Mouse (Mus musculus) CH12.LX (cell line): ENCODE measurements at regions not wholly inside any gene's neighbourhood (a gene's known extent, or its start where the extent isn't known, plus 50 kb on each side); places are given as distances from the start of the nearest gene placed in this dataset.

Experiments used
- DNase-seq: peaks from one replicate; pipeline ENCODE4 v3.0.0-alpha.2; 2013; ENCODE audit errors: extremely low read depth
- H3K27ac ChIP-seq: 2 replicates; pipeline ENCODE4 v1.5.1; 2012; ENCODE audit warnings: low read depth, mild to moderate bottlenecking, control low read depth, moderate library complexity; ENCODE audit not compliant: insufficient read depth
- H3K27me3 ChIP-seq: replicated peaks from 2 replicates; pipeline ENCODE3; 2012; ENCODE audit warnings: inconsistent platforms
- H3K36me3 ChIP-seq, 2 experiments: replicated peaks in 1 of 2; 2 replicates each; pipeline versions ENCODE3 to v1.6.1; 2012; ENCODE audit warnings: inconsistent platforms in 1 of 2, low read length in 1 of 2, mild to moderate bottlenecking in 1 of 2, mixed read lengths in 1 of 2, moderate library complexity in 1 of 2; ENCODE audit not compliant: control insufficient read depth in 1 of 2, insufficient read depth in 1 of 2
- H3K4me1 ChIP-seq, 2 experiments: 2 replicates each; pipeline ENCODE4 v1.6.1; 2012; ENCODE audit warnings: inconsistent platforms in 1 of 2, moderate library complexity in 1 of 2; ENCODE audit not compliant: insufficient read depth in 2 of 2, control insufficient read depth in 1 of 2
- H3K4me2 ChIP-seq: 2 replicates; pipeline ENCODE4 v1.6.1; 2012; ENCODE audit warnings: low read depth, mild to moderate bottlenecking, control low read depth; ENCODE audit not compliant: poor library complexity, insufficient read depth, severe bottlenecking
- H3K4me3 ChIP-seq, 3 experiments: fragments of 150-350 bp in 1 of 3; sonication (generic) in 1 of 3; replicated peaks in 1 of 3; 2 replicates each; pipeline versions ENCODE3 to v1.5.1; 2011 to 2012; ENCODE audit warnings: low read depth in 2 of 3, low read length in 2 of 3, mild to moderate bottlenecking in 2 of 3, moderate library complexity in 2 of 3, control low read depth in 1 of 3, improper control_type of control experiment in 1 of 3, inconsistent platforms in 1 of 3, mixed read lengths in 1 of 3; ENCODE audit not compliant: poor library complexity in 1 of 3
- H3K79me2 ChIP-seq: replicated peaks from 2 replicates; pipeline ENCODE4 v1.6.1; 2012; ENCODE audit warnings: mild to moderate bottlenecking, moderate library complexity; ENCODE audit not compliant: control insufficient read depth, poor library complexity, insufficient read depth, severe bottlenecking; ENCODE audit errors: extremely low read depth
- H3K9ac ChIP-seq: 2 replicates; pipeline ENCODE4 v1.6.1; 2012; ENCODE audit warnings: low read depth, mild to moderate bottlenecking, control low read depth, moderate library complexity; ENCODE audit not compliant: insufficient read depth
- H3K9me3 ChIP-seq: replicated peaks from 2 replicates; pipeline ENCODE3; 2012; ENCODE audit warnings: low read length, inconsistent platforms, mixed read lengths
- BHLHE40 ChIP-seq: IDR thresholded peaks from 2 replicates; pipeline ENCODE4 v1.6.1; 2011; ENCODE audit warnings: mild to moderate bottlenecking, low read depth, low read length, improper control_type of control experiment
- CHD2 ChIP-seq: IDR thresholded peaks from 2 replicates; pipeline ENCODE4 v1.6.1; 2011; ENCODE audit warnings: low read length, improper control_type of control experiment
- E2F4 ChIP-seq: IDR thresholded peaks from 2 replicates; pipeline ENCODE4 v1.6.1; 2011; ENCODE audit warnings: low read depth, low read length, improper control_type of control experiment; ENCODE audit not compliant: insufficient replicate concordance
- EP300 ChIP-seq: IDR thresholded peaks from 2 replicates; pipeline ENCODE4 v1.6.1; 2011; ENCODE audit warnings: low read length, improper control_type of control experiment
- ETS1 ChIP-seq: conservative IDR thresholded peaks from 2 replicates; pipeline ENCODE4 v1.6.1; 2012; ENCODE audit warnings: low read depth, mild to moderate bottlenecking, inconsistent platforms, low read length, improper control_type of control experiment, moderate library complexity
- GABPA ChIP-seq: IDR thresholded peaks from 2 replicates; pipeline ENCODE4 v1.6.1; 2012; ENCODE audit warnings: low read depth, low read length, improper control_type of control experiment, inconsistent platforms; ENCODE audit not compliant: insufficient replicate concordance
- IRF4 ChIP-seq: IDR thresholded peaks from 2 replicates; pipeline ENCODE4 v1.6.1; 2014; ENCODE audit warnings: low read depth, mild to moderate bottlenecking, inconsistent platforms, low read length, improper control_type of control experiment
- JUN ChIP-seq: IDR thresholded peaks from 2 replicates; pipeline ENCODE4 v1.6.1; 2011; ENCODE audit warnings: low read depth, mild to moderate bottlenecking, low read length, improper control_type of control experiment, moderate library complexity; ENCODE audit not compliant: insufficient read depth
- KAT2A ChIP-seq: IDR thresholded peaks from 2 replicates; pipeline ENCODE4 v1.6.1; 2012; ENCODE audit warnings: low read length, improper control_type of control experiment, inconsistent platforms; ENCODE audit not compliant: insufficient replicate concordance
- MAX ChIP-seq: IDR thresholded peaks from 2 replicates; pipeline ENCODE4 v1.6.1; 2011; ENCODE audit warnings: low read length, improper control_type of control experiment
- MYC ChIP-seq: IDR thresholded peaks from 2 replicates; pipeline ENCODE4 v1.6.1; 2011; ENCODE audit warnings: low read depth, mild to moderate bottlenecking, improper control_type of control experiment, low read length
- NRF1 ChIP-seq: IDR thresholded peaks from 2 replicates; pipeline ENCODE4 v1.6.1; 2014; ENCODE audit warnings: low read depth, mild to moderate bottlenecking, inconsistent platforms, low read length, improper control_type of control experiment, moderate library complexity
- POLR2A ChIP-seq: IDR thresholded peaks from 2 replicates; pipeline ENCODE4 v1.6.1; 2011; ENCODE audit warnings: low read depth, mild to moderate bottlenecking, improper control_type of control experiment, low read length
- RAD21 ChIP-seq: IDR thresholded peaks from 2 replicates; pipeline ENCODE4 v1.6.1; 2011; ENCODE audit warnings: low read depth, mild to moderate bottlenecking, low read length, improper control_type of control experiment, moderate library complexity
- RCOR1 ChIP-seq: conservative IDR thresholded peaks from 2 replicates; pipeline ENCODE4 v1.6.1; 2012; ENCODE audit warnings: low read depth, mild to moderate bottlenecking, inconsistent platforms, low read length, improper control_type of control experiment
- SMC3 ChIP-seq: IDR thresholded peaks from 2 replicates; pipeline ENCODE4 v1.6.1; 2011; ENCODE audit warnings: low read depth, low read length, improper control_type of control experiment
- TBP ChIP-seq: conservative IDR thresholded peaks from 2 replicates; pipeline ENCODE4 v1.6.1; 2011; ENCODE audit warnings: low read depth, low read length, improper control_type of control experiment
- ZC3H11A ChIP-seq: IDR thresholded peaks from 2 replicates; pipeline ENCODE4 v1.6.1; 2012; ENCODE audit warnings: low read depth, mild to moderate bottlenecking, inconsistent platforms, low read length, improper control_type of control experiment
- ZKSCAN1 ChIP-seq: IDR thresholded peaks from 2 replicates; pipeline ENCODE4 v1.6.1; 2012; ENCODE audit warnings: low read depth, inconsistent platforms, low read length, improper control_type of control experiment, borderline replicate concordance
- ZMIZ1 ChIP-seq: IDR thresholded peaks from 2 replicates; pipeline ENCODE4 v1.6.1; 2012; ENCODE audit warnings: low read depth, mild to moderate bottlenecking, inconsistent platforms, low read length, improper control_type of control experiment
- ZNF384 ChIP-seq: IDR thresholded peaks from 2 replicates; pipeline ENCODE4 v1.6.1; 2012; ENCODE audit warnings: low read depth, low read length, improper control_type of control experiment, inconsistent platforms
- dilution Hi-C: fragments of 300-500 bp; cut with MboI; formaldehyde crosslinking; loops from 2 replicates; pipeline ENCODE4 v1.14.3; 2020; ENCODE audit warnings: low sequenced_read_pairs; ENCODE audit not compliant: extremely low pct_unique_long_range_greater_than_20kb, extremely low pct_ligation_motif_present
- in situ Hi-C: fragments of 300-500 bp; cut with MboI; formaldehyde crosslinking; loops from 3 replicates; pipeline ENCODE4 v1.14.3; 2019; ENCODE audit warnings: low sequenced_read_pairs, low pct_ligation_motif_present, low pct_unique_long_range_greater_than_20kb, mixed read lengths

DNA sequence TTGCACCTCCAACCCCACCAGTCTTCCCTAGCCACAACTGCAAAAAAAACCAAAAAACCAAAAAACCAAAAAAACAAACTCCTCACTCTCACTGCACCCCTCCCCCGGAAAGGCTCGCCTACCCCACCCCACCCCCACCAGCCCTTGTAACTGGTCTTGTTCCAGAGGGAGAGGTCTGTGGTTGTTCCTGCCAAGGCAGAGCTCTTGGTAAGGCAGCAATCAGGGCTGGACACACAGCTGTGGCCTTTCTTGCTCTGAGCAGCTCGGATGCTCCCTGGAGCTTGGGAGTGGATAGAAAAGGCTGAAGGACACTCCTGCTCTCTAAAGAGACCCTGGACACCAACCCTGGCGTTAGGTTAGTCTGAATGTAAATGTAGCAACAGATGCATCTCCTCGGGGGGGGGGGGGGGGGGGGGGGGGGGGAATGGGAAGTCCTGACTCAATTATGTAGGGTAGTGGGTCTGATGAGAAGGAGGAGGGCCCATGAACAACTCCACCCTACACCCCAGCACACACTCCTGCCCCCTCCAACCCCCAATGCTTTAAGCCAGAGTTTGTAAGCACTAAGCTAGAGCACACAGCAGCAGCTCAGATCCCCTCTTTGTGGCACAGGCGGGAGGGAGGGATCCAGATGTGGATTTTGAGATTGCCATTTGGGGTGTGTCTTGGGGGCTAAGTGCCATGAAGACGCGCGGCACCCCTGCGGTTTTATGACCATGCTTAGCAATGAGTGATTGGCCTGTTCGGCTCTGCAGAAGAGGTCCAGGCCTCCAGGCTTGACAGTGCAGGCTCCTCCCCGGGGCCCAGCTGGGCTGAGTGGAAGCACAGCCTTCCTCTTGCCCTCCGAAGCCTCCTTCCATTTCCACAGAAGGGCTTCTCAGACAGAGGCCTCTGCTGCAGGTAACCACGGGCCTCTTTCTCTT is 121.0 kb upstream of the Dynlrb2 start:
- in situ Hi-C loops: no loop called here
- H3K4me3 ChIP-seq: no peak overlapping the region
- no peak overlapping the region for H3K27ac ChIP-seq
- no peak for DNase-seq
- TF ChIP-seq MYC: no peak
- no peak for TF ChIP-seq CHD2
- TF ChIP-seq IRF4: no peak
- no peak for TF ChIP-seq POLR2A
- TF ChIP-seq MAX: no peak
- no peak for TF ChIP-seq ETS1
- TF ChIP-seq ZMIZ1: no peak
- TF ChIP-seq JUN: no peak
- H3K27me3 ChIP-seq: peaks cover 42% of the 10 kb centered on the region
- H3K4me1 ChIP-seq: no peaks in the 10 kb centered on the region
- dilution Hi-C loops: no loop called here
- no peak overlapping the region for H3K9ac ChIP-seq
- H3K79me2 ChIP-seq: no peaks in the 10 kb centered on the region
- no peak overlapping the region for H3K4me2 ChIP-seq
- no peaks in the 10 kb centered on the region for H3K36me3 ChIP-seq
- peaks cover 2% of the 10 kb centered on the region for H3K9me3 ChIP-seq

DNA sequence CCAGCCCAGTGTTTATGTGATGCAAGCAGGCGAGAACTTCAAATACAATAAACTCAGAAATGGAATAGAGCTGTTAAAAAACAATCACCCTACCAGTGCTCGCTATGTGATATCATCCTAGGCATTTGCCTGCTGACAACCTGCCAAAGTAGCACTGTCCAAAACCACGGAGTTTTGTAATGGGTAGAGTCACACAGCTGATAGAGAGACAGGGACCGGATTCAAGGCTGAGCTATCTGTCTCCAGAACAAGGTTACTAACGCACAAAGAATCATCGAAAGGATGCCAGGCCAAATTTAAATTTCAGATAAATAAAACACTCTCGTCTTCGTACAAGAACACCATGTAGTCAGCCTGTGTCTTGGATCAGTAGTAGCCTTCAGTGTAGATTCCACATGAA is 121.7 kb upstream of the Dynlrb2 start:
- H3K27me3 ChIP-seq: peaks cover 45% of the 10 kb centered on the region
- no peak overlapping the region for H3K9ac ChIP-seq
- H3K9me3 ChIP-seq: peaks cover 2% of the 10 kb centered on the region
- no peak for DNase-seq
- no peak overlapping the region for H3K27ac ChIP-seq
- H3K79me2 ChIP-seq: no peaks in the 10 kb centered on the region
- no peak for TF ChIP-seq MAX
- no peak for TF ChIP-seq RAD21
- TF ChIP-seq MYC: no peak
- TF ChIP-seq TBP: no peak
- TF ChIP-seq ZC3H11A: no peak
- TF ChIP-seq JUN: no peak
- TF ChIP-seq EP300: no peak
- no peak for TF ChIP-seq ZKSCAN1
- TF ChIP-seq E2F4: no peak
- no peak for TF ChIP-seq POLR2A
- TF ChIP-seq KAT2A: no peak
- no peak for TF ChIP-seq SMC3
- TF ChIP-seq BHLHE40: no peak
- no peak for TF ChIP-seq NRF1
- no peak for TF ChIP-seq ZNF384
- TF ChIP-seq GABPA: no peak
- no peak for TF ChIP-seq RCOR1
- H3K4me3 ChIP-seq: no peak overlapping the region
- in situ Hi-C loops (no loop called here), dilution Hi-C loops (no loop called here)
- no peaks in the 10 kb centered on the region for H3K36me3 ChIP-seq
- no peaks in the 10 kb centered on the region for H3K4me1 ChIP-seq
- H3K4me2 ChIP-seq: no peak overlapping the region
